Mouse (Mus musculus): ENCODE results near the gene Ppp1r2.

DNA sequence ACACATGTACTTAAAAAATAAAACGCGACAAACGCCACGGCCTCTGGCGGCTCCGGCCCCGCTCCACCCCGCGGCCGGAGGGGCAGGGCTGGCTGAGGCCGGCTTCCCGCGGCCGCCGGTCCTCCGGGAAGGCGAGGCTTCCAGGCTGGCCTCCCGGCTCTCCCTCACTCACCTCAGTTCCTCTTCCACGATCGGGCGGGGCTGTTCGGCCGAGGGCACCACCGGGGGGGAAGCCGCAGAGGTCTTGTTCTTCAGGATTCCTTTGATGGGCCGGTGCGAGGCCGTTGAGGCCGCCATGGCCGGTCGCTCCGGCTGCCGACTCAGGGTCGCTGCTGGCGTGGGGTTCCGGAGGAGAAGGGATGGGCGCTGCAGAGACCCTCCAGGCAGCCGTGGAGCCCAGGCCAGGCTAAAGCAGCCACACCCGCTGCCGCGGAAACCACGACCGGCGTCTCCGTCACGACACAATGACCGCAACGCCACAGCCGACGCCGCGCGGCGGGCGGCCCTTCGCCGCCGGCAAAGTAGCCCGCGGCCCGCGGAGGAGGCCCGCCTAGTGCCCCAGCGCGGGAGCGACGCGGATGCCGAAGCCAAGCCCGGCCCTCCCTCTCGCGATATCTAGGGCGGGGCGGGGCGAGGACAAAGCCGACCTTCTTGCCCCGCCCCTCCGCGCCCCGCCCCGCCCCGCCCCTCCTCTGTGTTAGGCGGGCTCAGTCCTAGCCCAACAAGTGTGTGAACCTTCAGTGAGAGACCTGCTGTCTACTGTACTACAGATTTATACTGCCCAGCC is at the start of gene Ppp1r2:
- TF ChIP-seq FLI1 (IDR thresholded peaks at IDR 0.05; ENCODE audit: low read length): no peak
- TF ChIP-seq GATA1 (IDR thresholded peaks at IDR 0.05; ENCODE audit: borderline replicate concordance, low read length): no peak
